Mouse (Mus musculus) layer of hippocampus, adult 8-10 months (tissue): ENCODE data around the gene Med21. TPM values are rescaled to one million over a fixed set of nuclear protein-coding genes. Genes with fewer than 3 reads are reported as not detected.

ENCODE experiments used
- DNase-seq, 2 experiments: peaks; one replicate each; pipeline ENCODE4 v3.0.0; 2022; ENCODE audit warnings: low spot score in 2 of 2
- total RNA-seq, 4 experiments: library from RNA; stranded (reverse); gene quantifications; 2 replicates each; pipeline ENCODE4 v1.2.4; 2022

Gene Med21
- total RNA-seq, 4 experiments from 2014 or later: 40.5 to 52.6 (median 45.3) TPM

- no peak for DNase-seq
Observed at GRCm38 (mm10) chr6:146678136-146679070, 36.1 kb downstream of the Med21 start.

- DNase-seq: no peak
Observed at GRCm38 (mm10) chr6:146683881-146684280, 41.5 kb downstream of the Med21 start.

GRCm38 (mm10) chr6:146685781-146686308 lies 43.5 kb downstream of the Med21 start:
- peak in 1 of 2 experiments; percentile 23 for DNase-seq

- DNase-seq: no peak
Observed at GRCm38 (mm10) chr6:146686463-146687196, 44.3 kb downstream of the Med21 start.

GRCm38 (mm10) chr6:146688010-146688409 lies 45.7 kb downstream of the Med21 start:
- DNase-seq: no peak

- no peak for DNase-seq
Observed at GRCm38 (mm10) chr6:146688861-146689260, 46.5 kb downstream of the Med21 start.

- DNase-seq: no peak
Observed at GRCm38 (mm10) chr6:146697767-146698166, 55.4 kb downstream of the Med21 start.

GRCm38 (mm10) chr6:146698376-146698775 lies 56.0 kb downstream of the Med21 start:
- DNase-seq: no peak

Other genes with a start within 250 kb of the Med21 start
- gene Itpr2, start 140.3 kb upstream of the Med21 start, total RNA-seq: 10 to 100 TPM; 17.4 to 26.0 (median 21.9) TPM
- gene Fgfr1op2, start 65.3 kb upstream of the Med21 start, total RNA-seq: 100 to 1,000 TPM in 2 of 4 experiments, 10 to 100 TPM in 2; 88.9 to 122 (median 103) TPM
- 10 to 100 TPM; 28.5 to 53.0 (median 44.8) TPM for gene Ints13, start 64.7 kb upstream of the Med21 start, total RNA-seq
- 10 to 100 TPM; 37.8 to 44.7 (median 42.7) TPM for gene Tm7sf3, start 277 bp downstream of the Med21 start, total RNA-seq
- 10 to 100 TPM; 23.6 to 29.2 (median 24.9) TPM for gene Stk38l, start 82.4 kb downstream of the Med21 start, total RNA-seq
- gene Arntl2, start 153.5 kb downstream of the Med21 start, total RNA-seq: 10 to 100 TPM in 2 of 4 experiments, 1 to 10 TPM in 2; 8.9 to 16.6 (median 11.0) TPM
- gene Smco2, start 207.6 kb downstream of the Med21 start, total RNA-seq: not detected
- gene Ppfibp1, start 245.9 kb downstream of the Med21 start, total RNA-seq: 10 to 100 TPM; 40.8 to 45.2 (median 41.9) TPM